9 mouse cellular contexts compared by ENCODE assay signal in genomic region chr14:76033221-76033637, GRCm38 (mm10). TPM values are rescaled to one million over a fixed set of nuclear protein-coding genes. Genes with fewer than 3 reads are reported as not detected.
A peak's percentile ranks its signal among the peaks of the same experiment; 100 is the strongest.
DNase-seq lines count a peak whose midpoint lies in the region; ATAC-seq lines count a peak whose summit lies in the region.
"Had no signal": no experiment of that assay in that cellular context is flagged by ENCODE, and none has a peak within 500 bp of the region (broad histone marks: within the 10 kb centered on the region; RNA-seq: fewer than 3 reads in every experiment).

No protein-coding gene starts in this region.

- peak overlapping the region; percentile 17; the same call in 1 of the 2 replicates for H3K4me2 ChIP-seq in embryonic facial prominence, embryonic 13.5 days
- H3K4me2 ChIP-seq in hindbrain, embryonic 14.5 days (replicated peaks), result peak overlapping the region; percentile 38
- H3K4me2 ChIP-seq in midbrain, embryonic 15.5 days, result peak overlapping the region; percentile 33
- H3K4me2 ChIP-seq in intestine, embryonic 15.5 days (replicated peaks), result no peak overlapping the region

- no peak overlapping the region for H3K9ac ChIP-seq in embryonic facial prominence, embryonic 13.5 days
- no peak overlapping the region for H3K9ac ChIP-seq in hindbrain, embryonic 14.5 days
- no peak overlapping the region for H3K9ac ChIP-seq in midbrain, embryonic 15.5 days
- H3K9ac ChIP-seq in intestine, embryonic 15.5 days, result no peak overlapping the region

- H3K4me1 ChIP-seq in embryonic facial prominence, embryonic 13.5 days, result peaks cover 20% of the 10 kb centered on the region
- peaks cover 39% of the 10 kb centered on the region for H3K4me1 ChIP-seq in hindbrain, embryonic 14.5 days (replicated peaks; ENCODE audit: control insufficient read depth, insufficient read depth, low read length)
- peaks cover 39% of the 10 kb centered on the region for H3K4me1 ChIP-seq in midbrain, embryonic 15.5 days
- no peaks in the 10 kb centered on the region for H3K4me1 ChIP-seq in intestine, embryonic 15.5 days (replicated peaks)

- ATAC-seq in embryonic facial prominence, embryonic 13.5 days (ENCODE audit: insufficient number of reproducible peaks, insufficient read depth, low FRiP score, low TSS enrichment, low read depth), result no peak
- peak; percentile 76 for ATAC-seq in hindbrain, embryonic 14.5 days (ENCODE audit: low FRiP score)
- peak; percentile 88 for ATAC-seq in midbrain, embryonic 15.5 days (replicated peaks)
- ATAC-seq in intestine, embryonic 15.5 days, result no peak
- ATAC-seq: CD4-positive, CD25-positive, alpha-beta regulatory T cell, adult 4 months had no signal

- no peaks in the 10 kb centered on the region for H3K9me3 ChIP-seq in embryonic facial prominence, embryonic 13.5 days
- no peaks in the 10 kb centered on the region for H3K9me3 ChIP-seq in hindbrain, embryonic 14.5 days (ENCODE audit: control insufficient read depth, low read length)
- no peaks in the 10 kb centered on the region for H3K9me3 ChIP-seq in midbrain, embryonic 15.5 days
- H3K9me3 ChIP-seq in intestine, embryonic 15.5 days, result no peaks in the 10 kb centered on the region

- H3K36me3 ChIP-seq in embryonic facial prominence, embryonic 13.5 days, result no peaks in the 10 kb centered on the region
- H3K36me3 ChIP-seq in hindbrain, embryonic 14.5 days (replicated peaks; ENCODE audit: control insufficient read depth, insufficient read depth), result no peaks in the 10 kb centered on the region
- H3K36me3 ChIP-seq in midbrain, embryonic 15.5 days (replicated peaks), result no peaks in the 10 kb centered on the region
- H3K36me3 ChIP-seq in intestine, embryonic 15.5 days, result no peaks in the 10 kb centered on the region

- H3K27ac ChIP-seq in embryonic facial prominence, embryonic 13.5 days, result 0 out of 2 replicates have a peak overlapping the region, but pooled peaks have one; percentile 7
- peak overlapping the region; percentile 69 for H3K27ac ChIP-seq in hindbrain, embryonic 14.5 days
- peak overlapping the region; percentile 91 for H3K27ac ChIP-seq in midbrain, embryonic 15.5 days
- no peak overlapping the region for H3K27ac ChIP-seq in intestine, embryonic 15.5 days

- peak; percentile 42 for DNase-seq in brain, adult 2 months (ENCODE audit: low read depth, low spot score)
- peak; percentile 66 for DNase-seq in hindbrain, embryonic 14.5 days (ENCODE audit: low spot score)
- DNase-seq in spleen, postnatal 10 days (ENCODE audit: low spot score in 2 of 2), result no peak
- DNase-seq in lung, postnatal 4 days, result no peak
- no peak for DNase-seq in layer of hippocampus, adult 9-11 months

- no peak overlapping the region for H3K4me3 ChIP-seq in embryonic facial prominence, embryonic 13.5 days
- H3K4me3 ChIP-seq in hindbrain, embryonic 14.5 days (replicated peaks; ENCODE audit: low read length), result no peak overlapping the region
- H3K4me3 ChIP-seq in midbrain, embryonic 15.5 days, result no peak overlapping the region
- H3K4me3 ChIP-seq in intestine, embryonic 15.5 days (replicated peaks), result no peak overlapping the region

- H3K27me3 ChIP-seq in embryonic facial prominence, embryonic 13.5 days, result no peaks in the 10 kb centered on the region
- no peaks in the 10 kb centered on the region for H3K27me3 ChIP-seq in hindbrain, embryonic 14.5 days (ENCODE audit: control insufficient read depth, insufficient read depth, low read length)
- no peaks in the 10 kb centered on the region for H3K27me3 ChIP-seq in midbrain, embryonic 15.5 days (replicated peaks)
- H3K27me3 ChIP-seq in intestine, embryonic 15.5 days (replicated peaks), result no peaks in the 10 kb centered on the region

- WGBS in embryonic facial prominence, embryonic 13.5 days, result 11% methylated on average over 7 of the region's 7 CpGs
- 4% methylated on average over 7 of the region's 7 CpGs for WGBS in hindbrain, embryonic 14.5 days
- WGBS in midbrain, embryonic 15.5 days, result 4% methylated on average over 7 of the region's 7 CpGs
- 26% methylated on average over 7 of the region's 7 CpGs for WGBS in intestine, embryonic 15.5 days

RNA-seq across cellular contexts. Expression of gene Gtf2f2, which starts 22.6 kb away (rescaled TPM):
- 39.0 and 39.4 TPM in 2 replicates for polyA plus RNA-seq in embryonic facial prominence, embryonic 13.5 days (2015; fragmentation: Nextera tagmentation; extraction: Ambion mirVana)
- 39.5 and 41.8 TPM in 2 replicates for polyA plus RNA-seq in hindbrain, embryonic 14.5 days (2014; fragmentation: Nextera tagmentation; extraction: Ambion mirVana)
- polyA plus RNA-seq in midbrain, embryonic 15.5 days (2015; fragmentation: Nextera tagmentation; extraction: Ambion mirVana), result 34.4 and 35.0 TPM in 2 replicates
- polyA plus RNA-seq in intestine, embryonic 15.5 days (2015; fragmentation: Nextera tagmentation; extraction: Ambion mirVana), result 34.7 and 37.2 TPM in 2 replicates

Comparison
In these comparisons a context has a peak if more than half of its experiments do, and no peak if none do; other contexts are left out.
1. DNase-seq: peak in brain, adult 2 months (single experiment) and hindbrain, embryonic 14.5 days (single experiment); none in spleen, postnatal 10 days (0 of 2), lung, postnatal 4 days (0 of 2) and layer of hippocampus, adult 9-11 months (single experiment).
2. ATAC-seq: peak in hindbrain, embryonic 14.5 days (single experiment) and midbrain, embryonic 15.5 days (single experiment); none in embryonic facial prominence, embryonic 13.5 days (single experiment) and intestine, embryonic 15.5 days (single experiment).